Mouse (Mus musculus) embryonic fibroblast, embryonic 13.5 days (primary cell): ENCODE measurements around the gene Cdk5r1.

ENCODE experiments used
- CTCF ChIP-seq: IDR thresholded peaks from 2 replicates; pipeline ENCODE4 v1.5.1; 2011; ENCODE audit warnings: mild to moderate bottlenecking, control low read depth, low read length, moderate library complexity, borderline replicate concordance; ENCODE audit not compliant: insufficient read depth
- POLR2A ChIP-seq: IDR thresholded peaks from 2 replicates; pipeline ENCODE4 v1.6.1; 2011; ENCODE audit warnings: low read depth, mild to moderate bottlenecking, control low read depth, low read length, moderate library complexity

GRCm38 (mm10) chr11:80452242-80452641 is 24.6 kb upstream of the Cdk5r1 start:
- TF ChIP-seq CTCF (no peak), POLR2A (no peak)
